Mouse (Mus musculus): Measurements from ENCODE around the gene Chchd10.
A peak's percentile ranks its signal among the peaks of the same experiment; 100 is the strongest.

Chchd10 gene

GRCm38 (mm10) chr10:75926396-75926795 lies 6.5 kb upstream of the Chchd10 start:
- no peak for DNase-seq (ENCODE audit: low read depth)

GRCm38 (mm10) chr10:75930304-75930703 lies 2.6 kb upstream of the Chchd10 start:
- no peak for DNase-seq (ENCODE audit: low read depth)

GRCm38 (mm10) chr10:75931311-75931710 lies 1.6 kb upstream of the Chchd10 start:
- no peak for DNase-seq (ENCODE audit: low read depth)

GRCm38 (mm10) chr10:75932081-75932678 lies 750 bp upstream of the Chchd10 start:
- no peak for DNase-seq (ENCODE audit: low read depth)

GRCm38 (mm10) chr10:75934991-75935390 lies 2.1 kb downstream of the Chchd10 start:
- DNase-seq (ENCODE audit: low read depth): no peak

- no peak for DNase-seq (ENCODE audit: low read depth)
Measured at GRCm38 (mm10) chr10:75935680-75936541, 3.0 kb downstream of the Chchd10 start, which contains the start of gene Mmp11. TSS of gene Mmp11 (minus strand) at chr10:75936496.

GRCm38 (mm10) chr10:75936909-75937667 lies 4.2 kb downstream of the Chchd10 start:
- no peak for DNase-seq (ENCODE audit: low read depth)

GRCm38 (mm10) chr10:75937851-75938643 lies 5.1 kb downstream of the Chchd10 start:
- DNase-seq (ENCODE audit: low read depth): no peak

- no peak for DNase-seq (ENCODE audit: low read depth)
Measured at GRCm38 (mm10) chr10:75939481-75940234, 6.7 kb downstream of the Chchd10 start.

- no peak for DNase-seq (ENCODE audit: low read depth)
Measured at GRCm38 (mm10) chr10:75940520-75940919, 7.6 kb downstream of the Chchd10 start, which contains the start of gene Gm867. TSS of gene Gm867 (minus strand) at chr10:75940672.

- no peak for DNase-seq (ENCODE audit: low read depth)
Measured at GRCm38 (mm10) chr10:75941042-75941824, 8.3 kb downstream of the Chchd10 start.

GRCm38 (mm10) chr10:75942736-75943477 lies 10.0 kb downstream of the Chchd10 start, which contains the start of gene Vpreb3:
TSS of gene Vpreb3 (plus strand) at chr10:75943057.
- no peak for DNase-seq (ENCODE audit: low read depth)

- DNase-seq (ENCODE audit: low read depth): peak; percentile 88
Measured at GRCm38 (mm10) chr10:75944066-75944772, 11.3 kb downstream of the Chchd10 start.

GRCm38 (mm10) chr10:75945213-75945612 lies 12.3 kb downstream of the Chchd10 start:
- DNase-seq (ENCODE audit: low read depth): no peak

- DNase-seq (ENCODE audit: low read depth): no peak
Measured at GRCm38 (mm10) chr10:75945896-75946295, 13.0 kb downstream of the Chchd10 start.

- DNase-seq (ENCODE audit: low read depth): no peak
Measured at GRCm38 (mm10) chr10:75948079-75948478, 15.1 kb downstream of the Chchd10 start.

- DNase-seq (ENCODE audit: low read depth): no peak
Measured at GRCm38 (mm10) chr10:75949053-75950045, 16.4 kb downstream of the Chchd10 start.
